Mouse (Mus musculus): Measurements from ENCODE around the gene Runx1.

- TF ChIP-seq TAL1 (IDR thresholded peaks at IDR 0.05; ENCODE audit: low read length) (no peak), GATA1 (IDR thresholded peaks at IDR 0.05; ENCODE audit: low read length) (no peak)
Measured at GRCm38 (mm10) chr16:92697737-92698611, 128.0 kb downstream of the Runx1 start.

Data from erythroblast, embryonic 14.5 days (primary cell).